Mouse (Mus musculus): ENCODE results near the gene Foxp1. TPM values are rescaled to one million over a fixed set of nuclear protein-coding genes. Genes with fewer than 3 reads are reported as not detected.

The Foxp1 gene
- polyA plus RNA-seq, 1 experiment from 2014 or later: 74.0 TPM

- H3K9ac ChIP-seq: no peak overlapping the region
- WGBS: 58% methylated on average over 5 of the region's 5 CpGs
- no peak overlapping the region for H3K4me2 ChIP-seq
- H3K4me3 ChIP-seq: no peak overlapping the region
- H3K9me3 ChIP-seq: no peaks in the 10 kb centered on the region
- H3K36me3 ChIP-seq: no peaks in the 10 kb centered on the region
- no peak overlapping the region for H3K27ac ChIP-seq (replicated peaks)
- no peak for ATAC-seq (ENCODE audit: low read depth)
- peaks cover 43% of the 10 kb centered on the region for H3K4me1 ChIP-seq (replicated peaks)
- no peaks in the 10 kb centered on the region for H3K27me3 ChIP-seq
Measured at GRCm38 (mm10) chr6:99093208-99093607, 429.3 kb downstream of the Foxp1 start.

GRCm38 (mm10) chr6:99091799-99092198 lies 430.7 kb downstream of the Foxp1 start:
- no peak overlapping the region for H3K4me2 ChIP-seq
- 75% methylated on average over 2 of the region's 2 CpGs for WGBS
- H3K9ac ChIP-seq: no peak overlapping the region
- H3K9me3 ChIP-seq: no peaks in the 10 kb centered on the region
- no peaks in the 10 kb centered on the region for H3K27me3 ChIP-seq
- H3K27ac ChIP-seq (replicated peaks): no peak overlapping the region
- ATAC-seq (ENCODE audit: low read depth): no peak
- H3K4me1 ChIP-seq (replicated peaks): peaks cover 37% of the 10 kb centered on the region
- H3K4me3 ChIP-seq: no peak overlapping the region
- H3K36me3 ChIP-seq: no peaks in the 10 kb centered on the region

GRCm38 (mm10) chr6:99087598-99087997 lies 434.9 kb downstream of the Foxp1 start:
- ATAC-seq (ENCODE audit: low read depth): no peak
- H3K36me3 ChIP-seq: no peaks in the 10 kb centered on the region
- 75% methylated on average over 7 of the region's 7 CpGs for WGBS

GRCm38 (mm10) chr6:99084956-99085355 lies 437.6 kb downstream of the Foxp1 start:
- Histone ChIP-seq H3K27ac (replicated peaks) (no peak overlapping the region), H3K27me3 (no peaks in the 10 kb centered on the region), H3K9ac (no peak overlapping the region), H3K4me3 (no peak overlapping the region), H3K4me2 (no peak overlapping the region), H3K4me1 (replicated peaks) (peaks cover 16% of the 10 kb centered on the region), H3K9me3 (no peaks in the 10 kb centered on the region), H3K36me3 (no peaks in the 10 kb centered on the region)
- WGBS: 92% methylated on average over 4 of the region's 4 CpGs
- ATAC-seq (ENCODE audit: low read depth): no peak

More at GRCm38 (mm10) chr6:99087598-99087997, 434.9 kb downstream of the Foxp1 start:
- Histone ChIP-seq H3K4me3 (no peak overlapping the region), H3K4me1 (replicated peaks) (peaks cover 4% of the 10 kb centered on the region; the same call in 1 of the 2 replicates), H3K4me2 (no peak overlapping the region), H3K27me3 (no peaks in the 10 kb centered on the region), H3K9me3 (no peaks in the 10 kb centered on the region), H3K9ac (no peak overlapping the region), H3K27ac (replicated peaks) (no peak overlapping the region)

- Histone ChIP-seq H3K9ac (no peak overlapping the region), H3K4me1 (replicated peaks) (peaks cover 18% of the 10 kb centered on the region), H3K27me3 (no peaks in the 10 kb centered on the region), H3K27ac (replicated peaks) (no peak overlapping the region), H3K4me2 (no peak overlapping the region), H3K9me3 (no peaks in the 10 kb centered on the region), H3K4me3 (no peak overlapping the region), H3K36me3 (no peaks in the 10 kb centered on the region)
- WGBS: 54% methylated on average over 5 of the region's 5 CpGs
- no peak for ATAC-seq (ENCODE audit: low read depth)
Measured at GRCm38 (mm10) chr6:99081259-99081658, 441.3 kb downstream of the Foxp1 start.

GRCm38 (mm10) chr6:99079041-99079835 lies 443.3 kb downstream of the Foxp1 start:
- no peak overlapping the region for H3K4me2 ChIP-seq
- 32% methylated on average over 10 of the region's 10 CpGs for WGBS
- H3K4me3 ChIP-seq: no peak overlapping the region
- no peak overlapping the region for H3K9ac ChIP-seq
- no peak for ATAC-seq (ENCODE audit: low read depth)
- peaks cover 18% of the 10 kb centered on the region for H3K4me1 ChIP-seq (replicated peaks)
- no peaks in the 10 kb centered on the region for H3K9me3 ChIP-seq
- peaks cover 12% of the 10 kb centered on the region for H3K36me3 ChIP-seq
- no peaks in the 10 kb centered on the region for H3K27me3 ChIP-seq
- no peak overlapping the region for H3K27ac ChIP-seq (replicated peaks)

GRCm38 (mm10) chr6:99078089-99078488 lies 444.4 kb downstream of the Foxp1 start:
- H3K27me3 ChIP-seq: no peaks in the 10 kb centered on the region
- no peak for ATAC-seq (ENCODE audit: low read depth)
- 94% methylated on average over 4 of the region's 4 CpGs for WGBS

GRCm38 (mm10) chr6:99073303-99074271 lies 448.9 kb downstream of the Foxp1 start:
- no peaks in the 10 kb centered on the region for H3K4me1 ChIP-seq (replicated peaks)
- WGBS: 66% methylated on average over 9 of the region's 9 CpGs
- ATAC-seq (ENCODE audit: low read depth): no peak

More at GRCm38 (mm10) chr6:99078089-99078488, 444.4 kb downstream of the Foxp1 start:
- no peak overlapping the region for H3K9ac ChIP-seq
- no peaks in the 10 kb centered on the region for H3K9me3 ChIP-seq
- no peak overlapping the region for H3K4me2 ChIP-seq
- H3K27ac ChIP-seq (replicated peaks): no peak overlapping the region
- H3K36me3 ChIP-seq: peaks cover 12% of the 10 kb centered on the region
- peaks cover 18% of the 10 kb centered on the region for H3K4me1 ChIP-seq (replicated peaks)
- H3K4me3 ChIP-seq: no peak overlapping the region

GRCm38 (mm10) chr6:99070710-99071109 lies 451.8 kb downstream of the Foxp1 start:
- no peak overlapping the region for H3K4me2 ChIP-seq
- H3K36me3 ChIP-seq: peaks cover 11% of the 10 kb centered on the region
- H3K9ac ChIP-seq: no peak overlapping the region
- no peak overlapping the region for H3K4me3 ChIP-seq
- no peaks in the 10 kb centered on the region for H3K27me3 ChIP-seq
- H3K9me3 ChIP-seq: no peaks in the 10 kb centered on the region
- 81% methylated on average over 5 of the region's 5 CpGs for WGBS
- no peak overlapping the region for H3K27ac ChIP-seq (replicated peaks)
- peaks cover 16% of the 10 kb centered on the region for H3K4me1 ChIP-seq (replicated peaks)
- ATAC-seq (ENCODE audit: low read depth): no peak

More at GRCm38 (mm10) chr6:99073303-99074271, 448.9 kb downstream of the Foxp1 start:
- Histone ChIP-seq H3K27ac (replicated peaks) (no peak overlapping the region), H3K9me3 (no peaks in the 10 kb centered on the region), H3K9ac (no peak overlapping the region), H3K4me2 (no peak overlapping the region), H3K4me3 (no peak overlapping the region), H3K36me3 (peaks cover 12% of the 10 kb centered on the region), H3K27me3 (no peaks in the 10 kb centered on the region)

GRCm38 (mm10) chr6:99069726-99070125 lies 452.8 kb downstream of the Foxp1 start:
- no peak for ATAC-seq (ENCODE audit: low read depth)
- Histone ChIP-seq H3K4me2 (no peak overlapping the region), H3K4me1 (replicated peaks) (peaks cover 23% of the 10 kb centered on the region), H3K36me3 (peaks cover 1% of the 10 kb centered on the region), H3K27me3 (no peaks in the 10 kb centered on the region), H3K9ac (no peak overlapping the region), H3K27ac (replicated peaks) (no peak overlapping the region), H3K4me3 (no peak overlapping the region), H3K9me3 (no peaks in the 10 kb centered on the region)
- 100% methylated on average over 1 of the region's 1 CpGs for WGBS

- no peaks in the 10 kb centered on the region for H3K9me3 ChIP-seq
- ATAC-seq (ENCODE audit: low read depth): no peak
- no peak overlapping the region for H3K4me3 ChIP-seq
- H3K4me1 ChIP-seq (replicated peaks): peaks cover 23% of the 10 kb centered on the region
- H3K27me3 ChIP-seq: no peaks in the 10 kb centered on the region
- 55% methylated on average over 9 of the region's 9 CpGs for WGBS
- no peak overlapping the region for H3K27ac ChIP-seq (replicated peaks)
- H3K36me3 ChIP-seq: no peaks in the 10 kb centered on the region
- H3K4me2 ChIP-seq: no peak overlapping the region
- no peak overlapping the region for H3K9ac ChIP-seq
Measured at GRCm38 (mm10) chr6:99065569-99066353, 456.8 kb downstream of the Foxp1 start.

Measured in neural tube, embryonic 13.5 days (tissue).